Mouse (Mus musculus) heart, postnatal 25 days (tissue): ENCODE data around the gene Gtf2h4. TPM values are rescaled to one million over a fixed set of nuclear protein-coding genes. Genes with fewer than 3 reads are reported as not detected.

Source experiments
- DNase-seq: peaks from one replicate; pipeline ENCODE4 v3.0.0; 2022; ENCODE audit warnings: low spot score
- intact Hi-C: fragments of 180-260 bp; cut with DNase I; formaldehyde crosslinking; loops from one replicate; pipeline ENCODE4 v1.15.1; 2025
- total RNA-seq, 2 experiments: library from RNA; stranded (reverse); gene quantifications; 2 replicates each; pipeline ENCODE4 v1.2.3; 2021

The Gtf2h4 gene
- 10 to 100 TPM; 17.5 to 18.3 TPM for total RNA-seq

DNA sequence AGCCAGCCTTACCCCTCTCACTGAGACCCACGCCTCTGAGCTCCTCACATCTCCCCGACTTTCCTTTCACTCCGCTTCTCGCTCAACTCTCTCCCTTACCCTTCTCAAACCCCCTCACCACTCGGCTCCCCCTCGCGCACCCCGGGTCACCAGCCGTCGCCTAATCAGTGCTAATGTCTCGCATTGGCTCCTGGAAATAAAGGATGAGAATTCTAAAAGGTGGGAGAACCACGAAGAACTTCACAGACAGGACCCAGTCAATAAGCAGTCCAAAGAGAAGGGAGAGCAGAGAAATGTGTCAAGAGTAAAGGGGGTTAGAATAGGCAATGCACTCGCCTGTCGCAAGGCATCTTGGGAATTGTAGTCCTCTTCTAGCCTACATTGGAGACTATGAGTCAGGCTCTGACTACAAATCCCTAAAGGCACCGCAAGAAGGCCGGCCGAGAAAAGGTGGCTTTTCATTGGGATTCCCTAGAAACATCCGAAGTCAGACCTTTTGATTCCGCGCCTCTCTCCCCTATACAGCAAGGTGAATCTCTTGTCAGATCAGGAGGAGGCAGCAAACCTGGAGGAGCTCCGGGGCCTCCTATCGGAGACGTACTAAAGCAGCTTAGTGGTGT, at the start of gene Gtf2h4:
Gene Gtf2h4, minus strand, starts transcription at position 324 of the 620 bp plus-strand sequence.
- DNase-seq = peak; percentile 79

DNA sequence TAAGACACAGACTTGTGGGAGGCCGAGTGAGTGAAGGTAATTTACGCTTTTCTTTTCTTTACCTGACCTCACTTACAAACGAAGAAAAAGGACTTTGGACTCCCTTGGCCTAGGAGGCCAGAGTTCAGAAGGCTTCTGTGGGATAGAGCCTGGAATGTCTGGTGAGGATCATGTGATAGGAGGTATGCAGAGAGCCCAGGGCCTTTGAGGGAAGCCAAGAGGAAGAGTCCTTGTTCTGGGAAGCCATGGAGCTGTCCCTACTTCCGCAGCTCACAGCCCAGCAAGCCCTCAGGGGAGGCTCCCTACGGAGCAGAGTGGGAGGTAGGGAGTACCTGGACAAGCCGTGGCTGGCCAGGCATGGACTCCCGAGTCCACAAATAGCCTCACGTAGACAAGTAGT, 48.1 kb upstream of the Gtf2h4 start:
- intact Hi-C loops = no loop called here
- no peak for DNase-seq

More for the DNA sequence above, at the start of gene Gtf2h4:
- intact Hi-C loops = no loop called here

DNA sequence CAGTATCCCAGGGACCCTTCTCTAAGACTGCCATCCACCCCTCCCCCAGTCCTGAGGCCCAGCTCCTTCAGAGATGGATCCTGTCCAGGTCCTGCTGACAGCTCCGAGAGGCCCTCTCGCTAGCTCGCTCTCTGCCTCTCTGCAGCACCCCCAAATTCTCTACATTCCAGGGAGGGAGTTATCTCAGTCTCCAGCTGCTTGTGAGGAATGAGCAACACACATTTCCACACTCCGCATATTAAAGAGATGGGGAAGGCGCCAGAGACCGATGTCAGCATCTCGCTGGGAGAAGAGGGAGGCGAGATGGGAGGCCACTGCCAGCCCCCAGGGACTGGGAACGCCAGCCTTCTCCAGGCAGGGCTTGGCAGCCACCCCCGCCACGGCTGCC, 46.8 kb upstream of the Gtf2h4 start:
- no peak for DNase-seq

DNA sequence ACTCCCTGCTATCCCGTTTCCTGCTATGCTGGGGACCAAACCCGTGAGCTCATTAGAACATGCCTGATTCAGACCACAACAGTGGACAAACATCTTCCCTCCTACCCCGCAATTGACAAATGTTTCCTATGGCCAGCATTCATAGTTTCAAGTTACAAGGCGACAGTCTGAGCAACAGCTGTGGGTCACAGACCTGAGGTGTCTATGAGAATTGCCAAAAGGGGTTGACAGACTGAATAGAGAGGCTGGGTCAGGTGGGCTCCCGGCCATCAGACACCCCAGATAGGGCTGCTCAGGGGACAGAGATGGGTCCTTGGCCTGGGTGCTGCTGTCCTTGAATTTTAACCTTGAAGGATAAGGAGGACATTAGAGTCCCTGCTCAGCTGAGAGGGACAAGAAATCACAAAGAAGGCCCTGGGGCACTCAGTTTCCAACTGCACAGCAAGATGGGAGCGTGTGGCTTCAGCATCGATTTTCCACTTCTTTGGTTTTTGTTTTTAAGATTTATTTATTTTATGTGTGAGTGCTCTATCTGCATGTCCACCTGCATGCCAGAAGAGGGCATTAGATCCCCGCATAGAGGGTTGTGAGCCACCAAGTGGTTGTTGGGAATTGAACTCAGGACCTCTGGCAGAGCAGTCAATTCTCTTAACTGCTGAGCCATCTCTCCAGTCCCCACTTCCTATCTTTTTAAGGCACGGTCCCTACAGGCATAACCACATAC, 46.2 kb upstream of the Gtf2h4 start:
- DNase-seq = no peak
- intact Hi-C loops = no loop called here

More for the DNA sequence above, 46.8 kb upstream of the Gtf2h4 start:
- intact Hi-C loops = no loop called here

DNA sequence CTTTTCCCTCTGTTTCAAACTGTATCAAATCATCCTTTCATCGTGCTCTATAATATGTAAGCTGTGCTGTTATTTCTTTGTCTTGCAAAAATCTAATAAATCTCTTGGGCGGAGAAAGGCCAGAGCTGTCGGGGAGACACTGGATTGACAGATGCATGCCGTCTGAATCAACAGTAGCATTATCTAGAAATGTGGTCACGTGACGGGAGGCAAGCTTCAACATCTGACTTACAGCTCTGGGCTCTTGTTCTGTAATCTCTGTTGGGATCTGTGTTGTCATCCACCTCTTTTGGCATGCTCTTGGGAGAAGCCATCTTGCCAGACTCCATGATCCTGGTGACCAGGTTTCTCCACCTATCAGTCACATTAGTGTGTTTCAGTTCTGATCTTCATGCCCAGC, 43.5 kb upstream of the Gtf2h4 start:
- intact Hi-C loops = no loop called here

DNA sequence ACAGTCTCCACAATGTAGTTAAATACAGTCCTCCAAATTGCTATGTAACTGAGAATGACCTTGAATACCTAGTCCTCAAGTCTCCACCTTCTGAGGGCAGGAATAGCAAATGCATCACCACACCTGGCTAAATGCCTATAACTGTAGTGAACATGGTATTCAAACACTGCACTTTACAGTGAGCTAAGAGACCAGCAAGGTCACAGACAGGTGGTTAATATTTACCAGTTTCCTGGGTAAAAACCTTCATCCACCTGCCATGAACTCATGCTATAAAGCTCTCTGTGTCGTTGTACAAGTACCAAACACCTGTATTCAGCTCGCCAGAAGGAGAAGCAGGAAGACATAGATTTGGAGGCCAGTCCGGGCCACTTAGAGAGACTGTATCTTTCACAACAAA, 42.6 kb upstream of the Gtf2h4 start:
- DNase-seq = no peak
- intact Hi-C loops = no loop called here

More for the DNA sequence above, 43.5 kb upstream of the Gtf2h4 start:
- DNase-seq = no peak

DNA sequence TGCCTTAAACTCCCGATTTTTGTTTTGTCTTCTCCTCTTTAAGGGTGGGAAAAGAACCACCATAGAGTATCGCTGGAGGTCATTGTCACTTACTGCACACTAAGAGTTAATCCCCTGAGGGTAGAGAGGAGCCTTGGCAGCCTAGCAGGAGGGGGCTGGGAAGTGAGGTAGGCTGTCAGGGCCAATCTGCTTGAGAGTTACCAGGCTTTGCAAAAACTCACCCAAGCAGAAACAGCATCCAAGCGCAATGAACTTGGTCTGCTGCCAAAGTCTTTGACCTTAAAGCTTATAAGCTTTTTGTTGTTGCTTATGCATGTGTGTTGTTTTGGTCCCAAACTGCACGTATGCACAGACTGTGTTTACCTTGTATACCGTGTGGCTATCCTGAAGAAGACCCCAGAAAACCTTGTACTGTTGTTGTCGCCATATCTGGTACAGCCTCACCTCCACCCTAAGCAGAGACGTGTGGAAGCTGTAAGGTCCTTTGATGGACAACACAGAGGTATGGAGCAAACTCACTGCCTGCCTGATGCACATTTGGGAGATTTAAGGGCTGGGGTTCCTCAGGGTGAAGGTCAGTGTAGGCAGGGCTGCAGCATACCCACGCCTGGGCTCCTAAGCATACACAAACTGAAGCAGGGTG, 37.3 kb upstream of the Gtf2h4 start:
- DNase-seq = no peak
- intact Hi-C loops = no loop called here

DNA sequence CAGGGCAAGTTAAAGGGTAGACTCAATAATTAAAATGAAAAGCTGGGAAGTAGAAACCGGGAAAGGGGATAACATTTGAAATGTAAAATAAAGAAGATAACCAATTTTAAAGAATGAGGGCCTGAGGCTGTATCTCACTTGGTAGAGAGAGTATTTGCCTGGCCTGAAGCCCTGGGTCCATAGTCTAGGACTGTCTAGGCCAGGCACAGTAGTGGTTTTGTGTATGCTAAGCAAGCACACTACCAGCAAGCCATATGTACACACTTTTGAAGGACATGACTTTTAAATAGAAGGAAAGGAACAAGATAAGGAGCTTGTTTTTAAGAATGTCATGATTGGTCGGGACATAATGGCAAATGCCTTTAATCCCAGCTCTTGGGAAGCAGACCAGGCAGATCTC, 35.1 kb upstream of the Gtf2h4 start:
- DNase-seq = no peak
- intact Hi-C loops = no loop called here

DNA sequence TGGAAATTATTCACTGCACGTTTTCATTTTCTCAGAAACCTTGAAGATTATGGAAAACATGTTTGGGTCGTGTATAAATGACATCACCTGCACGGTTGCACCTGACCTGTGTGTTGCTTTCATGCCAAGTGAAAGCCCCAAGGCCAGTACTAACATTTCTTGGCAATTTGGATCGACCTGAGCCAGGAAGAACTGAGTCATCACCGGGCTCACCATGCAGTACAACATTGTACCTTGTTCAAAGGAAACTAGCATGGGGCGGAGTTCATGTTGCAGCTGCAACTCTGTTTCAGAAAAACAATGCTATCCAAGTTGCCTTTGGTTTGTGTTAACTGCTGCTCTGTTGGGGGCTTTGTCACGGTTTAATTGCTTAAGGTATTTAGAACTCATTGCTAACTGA, 34.4 kb upstream of the Gtf2h4 start:
- intact Hi-C loops = loop anchor here (2.0 kb wide), 1 partner anchor 17 kb away; no protein-coding TSS in a partner anchor
- DNase-seq = no peak

DNA sequence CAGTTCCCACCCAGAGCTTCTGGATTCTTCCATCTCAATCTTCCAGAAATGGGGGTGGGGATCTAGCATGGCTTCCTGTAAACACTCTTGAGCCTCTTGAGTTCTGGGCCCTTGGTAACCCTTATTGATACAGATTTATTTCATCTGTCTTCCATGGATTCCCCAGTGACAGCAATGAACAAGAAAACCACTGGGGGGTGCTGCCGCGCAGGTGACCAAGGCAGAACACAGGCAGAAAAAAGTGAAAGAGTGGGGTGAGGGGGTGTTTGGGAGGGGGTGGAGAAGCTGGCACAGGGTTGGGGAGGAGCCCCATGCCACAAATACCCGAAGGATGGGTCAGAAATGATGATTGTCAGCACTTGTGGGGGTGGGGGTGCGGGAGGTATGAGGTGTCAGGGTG, 32.3 kb upstream of the Gtf2h4 start:
- intact Hi-C loops = loop anchor here (2.0 kb wide), 1 partner anchor 19 kb away; no protein-coding TSS in a partner anchor
- no peak for DNase-seq

DNA sequence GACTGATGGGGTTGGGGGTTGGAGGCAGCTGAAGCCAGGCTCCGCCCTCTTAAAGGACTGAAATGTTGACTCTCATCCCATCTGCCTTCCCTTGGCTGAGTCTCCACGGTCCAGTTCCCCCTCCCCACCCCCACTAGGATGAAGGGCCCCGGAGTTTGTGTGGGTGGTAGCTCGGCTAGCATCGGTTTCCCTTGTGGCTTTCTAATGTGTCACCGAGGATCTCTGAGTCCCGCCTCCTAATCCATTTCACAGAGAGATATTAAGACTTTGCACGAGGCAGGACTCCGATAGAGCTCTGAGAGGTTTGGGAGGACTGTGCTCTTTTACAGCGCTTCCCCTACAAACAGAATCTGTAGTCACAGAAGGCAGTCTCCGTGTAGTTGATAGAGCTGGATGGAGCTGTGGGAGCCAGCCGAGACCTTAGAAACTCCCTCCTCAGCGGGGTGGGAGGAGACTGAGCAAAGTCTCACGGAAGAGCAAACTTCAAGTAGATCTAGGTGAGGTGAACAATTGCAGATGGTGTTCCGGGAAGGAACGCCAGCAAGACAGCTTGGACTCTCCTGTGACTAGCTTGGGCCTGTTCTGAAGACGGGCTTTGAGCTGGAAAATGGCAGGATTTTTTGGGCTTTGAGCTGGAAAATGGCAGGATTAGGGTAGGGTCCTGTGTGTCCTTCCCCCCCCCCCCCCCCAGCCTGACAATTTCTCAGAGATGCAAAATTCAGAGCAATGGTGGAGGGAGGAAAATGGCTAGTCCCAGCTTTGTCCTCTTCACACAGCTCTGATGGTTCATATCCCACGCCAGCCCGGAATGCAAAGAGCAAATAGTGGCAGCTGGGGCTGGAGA, 31.3 kb upstream of the Gtf2h4 start, which contains the start of gene Ddr1:
Gene Ddr1, minus strand, starts transcription at position 1 of the 844 bp plus-strand sequence.
- intact Hi-C loops = no loop called here
- no peak for DNase-seq

DNA sequence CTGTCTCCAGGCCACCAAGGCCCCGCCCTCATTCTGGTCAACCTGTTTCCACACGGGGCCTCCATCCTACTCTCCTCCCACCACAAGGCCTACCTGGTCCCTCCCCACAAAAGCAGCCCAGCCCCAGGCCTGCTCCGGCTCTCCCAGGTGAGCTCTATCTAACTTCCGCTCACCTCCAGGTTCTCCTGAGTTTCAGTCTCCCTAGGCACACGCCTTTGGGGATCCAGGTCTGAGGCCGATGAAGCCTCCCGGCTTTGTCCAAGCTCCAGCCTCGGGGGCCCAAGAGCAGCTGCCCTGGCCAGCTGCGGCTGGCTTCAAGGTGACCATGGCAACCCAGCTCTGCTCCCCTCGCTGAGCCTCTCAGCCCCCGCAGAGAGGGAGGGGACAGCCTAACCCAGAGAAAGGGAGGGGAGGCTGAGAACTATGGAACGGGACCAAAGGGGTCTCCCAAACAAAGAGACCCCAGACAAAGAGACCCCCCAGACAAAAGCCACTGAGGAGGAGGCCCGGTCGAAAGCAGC, 30.3 kb upstream of the Gtf2h4 start:
- no peak for DNase-seq
- intact Hi-C loops = no loop called here

DNA sequence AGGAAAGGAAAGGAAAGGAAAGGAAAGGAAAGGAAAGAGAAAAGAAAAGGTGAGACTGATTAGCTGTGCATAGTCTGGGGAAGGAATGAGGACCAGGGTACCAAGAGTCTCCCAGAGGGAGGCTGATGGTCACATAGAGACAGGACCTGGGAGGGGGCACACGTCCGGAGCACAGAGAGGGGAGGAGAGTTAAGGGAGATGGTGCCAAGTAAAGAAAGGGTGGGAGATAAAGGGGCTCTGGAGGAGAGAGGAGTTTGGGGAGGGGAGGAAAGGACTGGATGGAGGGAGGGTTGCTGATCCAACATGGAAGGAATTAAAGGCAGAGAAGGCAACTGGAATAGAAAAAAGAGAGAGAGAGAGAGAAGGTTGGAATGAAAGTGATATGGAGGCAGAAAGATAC, 29.5 kb upstream of the Gtf2h4 start:
- intact Hi-C loops = no loop called here

DNA sequence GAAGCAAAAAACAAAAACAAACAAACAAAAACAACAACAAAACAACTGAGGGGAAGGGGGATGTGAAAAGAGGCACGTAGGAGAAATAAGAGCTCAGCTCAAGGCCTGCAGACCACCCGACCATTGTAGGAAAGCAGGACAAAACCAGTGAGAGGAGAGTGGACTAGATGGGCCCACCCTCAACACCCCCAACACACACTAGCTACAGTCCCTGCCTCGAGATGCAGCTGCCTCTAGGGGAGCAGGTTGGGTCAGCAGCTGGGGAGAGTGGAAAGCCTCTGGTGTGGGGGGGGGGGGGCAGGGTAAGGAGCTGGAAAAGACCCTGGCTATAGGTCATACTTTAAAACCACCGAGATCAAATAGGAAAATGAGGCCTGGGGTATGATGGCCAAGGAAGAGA, 29.1 kb upstream of the Gtf2h4 start:
- no peak for DNase-seq
- intact Hi-C loops = no loop called here

More for the DNA sequence above, 29.5 kb upstream of the Gtf2h4 start:
- no peak for DNase-seq

DNA sequence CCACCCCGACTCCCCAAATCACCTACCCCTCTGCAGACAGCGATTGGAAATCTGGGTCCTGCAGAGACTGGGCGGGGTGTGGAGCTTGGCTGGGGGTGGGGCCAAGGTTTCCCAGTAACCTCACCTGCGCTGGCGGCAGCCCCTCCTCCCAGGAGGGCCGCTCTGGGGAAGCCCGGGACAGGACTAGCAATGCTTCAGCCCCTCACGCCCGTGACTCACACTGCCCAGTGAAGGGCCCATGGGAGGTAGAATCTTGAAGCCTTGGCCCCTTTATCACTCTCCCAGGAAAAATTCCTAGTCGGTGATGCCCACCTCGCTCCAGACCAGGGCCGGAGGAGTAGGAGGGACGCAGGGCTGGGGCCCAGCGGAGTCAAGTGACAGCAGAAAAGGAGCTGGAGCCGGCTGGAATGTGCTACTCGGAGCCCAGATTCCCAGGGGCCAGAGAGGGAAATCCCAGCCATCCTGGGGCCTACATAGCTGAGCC, 28.5 kb upstream of the Gtf2h4 start:
- no peak for DNase-seq

DNA sequence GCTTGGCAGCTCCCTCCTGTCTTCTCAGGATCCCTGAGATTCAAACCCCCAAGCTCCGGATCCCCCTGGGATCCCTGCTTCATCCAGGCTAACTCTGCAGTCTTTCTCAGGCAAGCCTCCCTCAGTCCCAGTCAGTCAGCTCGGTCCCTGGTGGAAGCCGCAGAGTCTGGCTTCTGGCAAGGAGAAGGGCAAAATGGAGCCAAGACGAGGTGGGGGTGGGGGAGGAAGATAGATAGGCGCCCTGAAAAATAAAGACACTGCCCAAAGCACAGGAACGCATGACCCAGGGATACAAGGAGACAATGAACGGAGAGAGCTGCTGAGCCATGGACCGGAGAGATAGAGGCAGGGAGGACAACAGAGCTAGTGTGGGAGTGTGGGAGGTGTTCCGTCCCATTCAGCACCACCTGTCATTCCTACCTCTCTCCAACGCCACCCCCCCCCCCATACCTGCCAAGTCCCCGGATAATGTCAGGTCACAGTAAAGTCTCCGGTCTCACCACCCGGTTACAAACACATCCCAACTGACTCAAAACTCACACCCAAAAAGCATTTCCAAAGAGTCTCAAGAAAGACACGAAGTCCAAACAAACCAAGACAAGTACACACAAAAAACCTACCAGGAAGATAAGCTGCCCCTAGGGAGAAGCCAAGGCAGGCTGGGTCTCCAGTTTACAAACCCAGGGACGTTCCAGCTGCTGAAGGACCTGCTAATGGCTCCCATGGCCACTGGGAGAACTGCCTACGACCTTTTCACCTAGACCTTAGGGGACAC, 27.9 kb upstream of the Gtf2h4 start:
- intact Hi-C loops = no loop called here
- DNase-seq = no peak

More for the DNA sequence above, 28.5 kb upstream of the Gtf2h4 start:
- intact Hi-C loops = no loop called here

DNA sequence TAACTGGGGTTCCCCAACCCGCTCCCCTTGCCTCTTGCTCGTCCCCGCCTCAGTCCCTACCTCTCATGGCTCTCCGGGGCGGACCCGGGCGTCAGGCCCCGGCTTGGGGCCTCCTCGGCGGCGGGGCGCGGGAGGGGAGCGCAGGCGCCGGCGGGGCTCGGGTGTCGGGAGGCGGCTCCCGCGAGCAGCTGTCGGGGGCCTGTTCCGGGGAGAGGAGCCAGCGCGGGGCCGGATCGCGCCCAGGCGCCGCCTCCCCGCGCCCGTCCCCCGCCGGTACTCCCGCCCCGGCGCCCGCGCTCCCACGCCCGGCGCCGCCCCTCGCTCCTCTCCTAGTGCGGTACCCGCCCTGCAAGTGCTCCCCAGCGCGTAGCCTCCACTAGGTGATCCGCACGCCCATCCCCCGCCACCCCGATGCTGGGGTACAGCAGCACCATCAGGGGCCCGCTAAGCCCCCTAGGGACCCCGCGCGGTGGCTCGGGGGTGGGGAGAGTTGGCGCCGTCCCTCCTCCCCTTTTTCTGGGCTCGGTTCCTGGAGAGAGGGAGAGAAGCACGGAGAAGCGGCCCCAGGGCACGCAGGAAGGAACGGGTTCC, 26.9 kb upstream of the Gtf2h4 start:
- peak; percentile 75 for DNase-seq
- intact Hi-C loops = no loop called here

DNA sequence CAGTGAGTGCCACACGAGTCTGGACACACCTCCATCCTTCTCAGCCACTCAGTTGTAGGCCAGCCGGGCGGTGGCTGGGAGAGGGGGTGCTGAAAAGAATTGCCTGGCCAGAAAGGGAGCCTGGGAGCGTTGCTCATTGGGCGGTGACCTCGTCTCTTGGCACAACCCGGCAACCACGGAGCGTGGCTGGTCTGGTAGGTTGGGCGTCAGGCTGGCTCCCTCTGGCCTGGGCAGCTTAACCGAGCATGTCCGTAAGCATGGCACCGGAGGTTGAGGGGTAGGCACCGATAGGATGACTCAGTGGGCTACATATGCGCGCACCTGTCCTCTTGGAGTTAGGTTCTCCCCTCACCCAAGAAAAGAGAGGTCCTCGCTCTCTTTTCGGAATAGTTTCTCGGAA, 26.4 kb upstream of the Gtf2h4 start:
- intact Hi-C loops = no loop called here
- peak; percentile 81 for DNase-seq

DNA sequence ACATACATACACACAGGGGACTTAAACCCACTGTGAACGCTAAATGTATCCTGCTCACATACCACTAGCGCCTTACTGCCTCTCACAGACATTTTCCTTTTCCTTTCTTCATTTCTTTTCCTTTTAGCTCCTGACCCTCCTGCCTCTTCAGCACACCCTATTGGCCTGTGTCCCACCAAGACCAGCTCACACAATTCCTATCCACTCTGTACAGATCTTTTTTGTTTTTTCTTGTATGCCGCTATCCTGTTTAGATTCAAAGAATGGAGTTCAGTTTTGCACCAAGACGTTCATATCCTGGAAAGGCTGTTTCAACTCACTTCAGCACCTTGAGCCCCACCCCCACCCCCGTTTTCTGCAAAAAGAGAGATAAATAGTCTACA, 25.0 kb upstream of the Gtf2h4 start:
- intact Hi-C loops = no loop called here
- DNase-seq = no peak
